Mouse (Mus musculus) liver, embryonic 18 days (tissue): ENCODE measurements around the gene Alg13. TPM values are rescaled to one million over a fixed set of nuclear protein-coding genes. Genes with fewer than 3 reads are reported as not detected.

Source experiments
- polyA plus RNA-seq: library from polyadenylated mRNA; depleted of rRNA; stranded (reverse); fragments of >200 nt; gene quantifications from 2 replicates; pipeline ENCODE4 v1.2.3, GENCODE M21; 2012; rRNA removed

The Alg13 gene
- 3.9 and 4.5 TPM in 2 replicates for polyA plus RNA-seq

GRCm38 (mm10) chrX:144317548-144318163 lies at the start of gene Alg13:
Alg13 (plus strand) TSS chrX:144317804.

Other genes starting within 250 kb of the Alg13 start
- gene A730046J19Rik, start 164.1 kb upstream of the Alg13 start, polyA plus RNA-seq: 0.12 and 0.13 TPM in 2 replicates
- gene Trpc5os, start 138.8 kb downstream of the Alg13 start, polyA plus RNA-seq: 0.01 TPM in 1 of 2 replicates, not detected in the other